Comparison of ENCODE assay signal across 8 mouse cellular contexts in the genomic region with DNA sequence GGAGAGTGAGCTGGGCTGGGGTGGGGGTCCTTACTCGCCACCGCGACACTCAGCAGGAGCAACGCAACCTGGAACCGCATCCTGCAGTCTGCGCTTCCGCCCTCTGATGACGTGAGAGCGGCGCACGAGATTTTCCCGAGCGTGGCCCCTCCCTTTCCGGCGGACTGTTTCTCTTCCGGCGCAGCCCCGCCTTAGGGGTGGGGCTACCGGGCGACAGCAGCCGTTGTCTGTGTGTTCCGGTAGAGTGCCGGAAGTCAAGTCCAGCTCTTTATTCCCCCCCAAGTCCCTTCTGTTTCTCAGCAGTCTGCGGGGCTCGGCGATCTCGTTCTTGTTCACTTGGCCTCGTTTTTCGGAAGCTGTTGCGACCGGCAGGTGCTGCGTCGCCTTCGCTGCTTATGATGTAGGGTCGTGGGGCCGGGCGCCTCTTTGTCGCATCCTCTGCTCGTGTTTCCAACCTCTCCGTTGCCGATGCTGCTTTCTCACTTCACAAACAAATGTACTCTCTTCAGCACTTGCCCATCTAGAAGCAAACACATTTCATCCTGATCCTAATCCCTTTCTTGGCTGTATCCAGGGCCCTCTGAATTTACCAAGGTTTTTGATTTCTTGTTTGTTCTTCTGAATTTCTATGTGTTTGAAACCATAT. TPM values are rescaled to one million over a fixed set of nuclear protein-coding genes. Genes with fewer than 3 reads are reported as not detected.
DNase-seq lines count a peak whose midpoint lies in the region; ATAC-seq and TF ChIP-seq lines count a peak whose summit lies in the region.

Gene Tgoln1, minus strand, starts transcription at position 358 of the 646 bp plus-strand sequence.

- ATAC-seq in embryonic facial prominence, embryonic 15.5 days (ENCODE audit: insufficient number of reproducible peaks, low FRiP score, low TSS enrichment, low read depth), result peak; percentile 94
- peak; percentile 96 for ATAC-seq in kidney, embryonic 14.5 days (ENCODE audit: low FRiP score, low TSS enrichment)
- ATAC-seq in limb, embryonic 15.5 days (ENCODE audit: insufficient number of reproducible peaks, low FRiP score, low TSS enrichment, low read depth), result peak; percentile 93

- H3K27me3 ChIP-seq in embryonic facial prominence, embryonic 15.5 days, result no peaks in the 10 kb centered on the region
- no peaks in the 10 kb centered on the region for H3K27me3 ChIP-seq in kidney, embryonic 14.5 days (ENCODE audit: control insufficient read depth, insufficient read depth, low read length)
- no peaks in the 10 kb centered on the region for H3K27me3 ChIP-seq in limb, embryonic 15.5 days

- no peak for TF ChIP-seq CTCF in bone marrow, adult 2 months (IDR thresholded peaks at IDR 0.05; ENCODE audit: control insufficient read depth, insufficient read depth, low read length)

- H3K9me3 ChIP-seq in embryonic facial prominence, embryonic 15.5 days (replicated peaks), result no peaks in the 10 kb centered on the region
- no peaks in the 10 kb centered on the region for H3K9me3 ChIP-seq in kidney, embryonic 14.5 days (ENCODE audit: control insufficient read depth, low read length)
- no peaks in the 10 kb centered on the region for H3K9me3 ChIP-seq in limb, embryonic 15.5 days

- WGBS in bone marrow, adult 2 months, result under 1% methylated on average over 41 of the region's 41 CpGs
- WGBS in embryonic facial prominence, embryonic 15.5 days, result under 1% methylated on average over 41 of the region's 41 CpGs
- WGBS in kidney, embryonic 14.5 days, result under 1% methylated on average over 40 of the region's 41 CpGs
- whole genome bisulfite sequencing in limb, embryonic 15.5 days, result under 1% methylated on average over 41 of the region's 41 CpGs

- H3K9ac ChIP-seq in embryonic facial prominence, embryonic 15.5 days, result peak within 1 kb of the TSS; percentile 71
- H3K9ac ChIP-seq in kidney, embryonic 14.5 days (ENCODE audit: low read depth, low read length), result peak within 1 kb of the TSS; percentile 73
- H3K9ac ChIP-seq in limb, embryonic 15.5 days, result peak within 1 kb of the TSS; percentile 73

- H3K4me2 ChIP-seq in embryonic facial prominence, embryonic 15.5 days (replicated peaks), result peak within 1 kb of the TSS; percentile 92
- peak within 1 kb of the TSS; percentile 92 for H3K4me2 ChIP-seq in kidney, embryonic 14.5 days (replicated peaks; ENCODE audit: low read depth, low read length)
- peak within 1 kb of the TSS; percentile 82 for H3K4me2 ChIP-seq in limb, embryonic 15.5 days

- peak within 1 kb of the TSS; percentile 83 for H3K27ac ChIP-seq in bone marrow, adult 2 months (ENCODE audit: control insufficient read depth, insufficient read depth, low read depth, low read length, poor library complexity)
- H3K27ac ChIP-seq in embryonic facial prominence, embryonic 15.5 days (replicated peaks), result peak within 1 kb of the TSS; percentile 92
- peak within 1 kb of the TSS; percentile 92 for H3K27ac ChIP-seq in kidney, embryonic 14.5 days (ENCODE audit: low read depth, low read length)
- peak within 1 kb of the TSS; percentile 91 for H3K27ac ChIP-seq in limb, embryonic 15.5 days

- peaks cover 2% of the 10 kb centered on the region; the same call in 1 of the 2 replicates for H3K4me1 ChIP-seq in bone marrow, adult 2 months (ENCODE audit: control insufficient read depth, insufficient read depth, low read length)
- peaks cover 31% of the 10 kb centered on the region for H3K4me1 ChIP-seq in embryonic facial prominence, embryonic 15.5 days
- peaks cover 25% of the 10 kb centered on the region for H3K4me1 ChIP-seq in kidney, embryonic 14.5 days (ENCODE audit: control insufficient read depth, insufficient read depth, low read length)
- peaks cover 27% of the 10 kb centered on the region for H3K4me1 ChIP-seq in limb, embryonic 15.5 days

- DNase-seq in 416B (ENCODE audit: low read depth), result peak; percentile 94
- DNase-seq in heart, adult 9 months (ENCODE audit: low spot score in 2 of 2), result peak; percentile 89 to 93
- DNase-seq in monocyte, adult 2 months (ENCODE audit: low read depth in 1 of 2, low spot score in 2 of 2), result peak; percentile 75 to 91
- peak; percentile 95 to 96 for DNase-seq in spleen, postnatal 36 days (ENCODE audit: low spot score in 2 of 2)

- peaks cover 10% of the 10 kb centered on the region; the same call in 1 of the 2 replicates for H3K36me3 ChIP-seq in embryonic facial prominence, embryonic 15.5 days
- H3K36me3 ChIP-seq in kidney, embryonic 14.5 days (ENCODE audit: control insufficient read depth, insufficient read depth, low read length), result peaks cover 15% of the 10 kb centered on the region
- peaks cover 14% of the 10 kb centered on the region for H3K36me3 ChIP-seq in limb, embryonic 15.5 days

- H3K4me3 ChIP-seq in bone marrow, adult 2 months (replicated peaks; ENCODE audit: control insufficient read depth, low read depth, low read length), result peak within 1 kb of the TSS; percentile 75
- peak within 1 kb of the TSS; percentile 69 for H3K4me3 ChIP-seq in embryonic facial prominence, embryonic 15.5 days (replicated peaks)
- peak within 1 kb of the TSS; percentile 88 for H3K4me3 ChIP-seq in kidney, embryonic 14.5 days (ENCODE audit: low read length)
- peak within 1 kb of the TSS; percentile 84 for H3K4me3 ChIP-seq in limb, embryonic 15.5 days

- peak; percentile 92 for TF ChIP-seq POLR2A in bone marrow, adult 2 months (IDR thresholded peaks at IDR 0.05; ENCODE audit: borderline replicate concordance, control insufficient read depth, low read depth, low read length)

RNA-seq across cellular contexts. Expression of gene Tgoln1, which starts in this region (rescaled TPM):
- 6.4 and 13.5 TPM in 2 replicates for polyA plus RNA-seq in bone marrow, adult 2 months (2011; ENCODE audit: insufficient read depth, insufficient read length, low replicate concordance, missing spikeins)
- 26.9 and 27.3 TPM in 2 replicates for polyA plus RNA-seq in embryonic facial prominence, embryonic 15.5 days (2015; fragmentation: Nextera tagmentation; extraction: Ambion mirVana)
- 22.5 and 39.6 TPM in 2 replicates for polyA plus RNA-seq in kidney, embryonic 14.5 days (2014; fragmentation: Nextera tagmentation; extraction: Ambion mirVana)
- 25.6 and 25.8 TPM in 2 replicates for polyA plus RNA-seq in limb, embryonic 15.5 days (2015; fragmentation: Nextera tagmentation; extraction: Ambion mirVana)

Comparison
In these comparisons a context has a peak if more than half of its experiments do, and no peak if none do; other contexts are left out.
1. Peak in every context shown above with its lines: DNase-seq, ATAC-seq, H3K4me3 ChIP-seq and H3K27ac ChIP-seq.